Mouse (Mus musculus): ENCODE measurements around the gene Tmem135. TPM values are rescaled to one million over a fixed set of nuclear protein-coding genes. Genes with fewer than 3 reads are reported as not detected.

The Tmem135 gene
- polyA plus RNA-seq, 2 experiments: 12.4 to 18.6 TPM

DNA sequence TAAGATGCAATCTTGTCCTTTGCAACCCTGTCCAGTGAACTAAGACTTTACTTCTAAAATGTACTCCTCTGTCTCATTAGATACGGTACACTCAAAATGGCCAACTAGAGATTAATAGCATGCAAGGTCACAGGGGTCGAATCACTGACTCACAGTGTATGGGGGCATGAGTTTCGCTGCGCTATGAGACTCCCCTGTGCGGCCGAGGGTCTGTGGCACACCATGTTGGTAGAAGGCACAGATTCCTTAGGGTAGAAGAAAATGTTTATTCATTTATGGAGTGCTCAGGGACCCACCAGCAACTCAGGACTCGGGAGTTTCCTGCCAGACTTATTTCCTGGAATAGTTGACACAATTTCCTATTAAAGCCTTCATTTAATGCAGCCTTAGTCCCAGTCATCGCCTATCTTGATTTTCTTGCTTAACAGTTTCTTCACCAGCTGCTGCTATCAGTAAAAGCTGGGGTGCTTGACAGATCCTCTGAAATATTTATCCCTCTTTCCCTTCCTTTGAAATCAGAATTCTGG, 14.2 kb upstream of the Tmem135 start:
- no peaks in the 10 kb centered on the region for H3K36me3 ChIP-seq (ENCODE audit: control insufficient read depth, insufficient read depth, low read length)
- H3K4me2 ChIP-seq (replicated peaks; ENCODE audit: low read depth, low read length, severe bottlenecking): no peak overlapping the region
- no peak overlapping the region for H3K9ac ChIP-seq (ENCODE audit: low read depth, low read length, severe bottlenecking)
- WGBS: 58% methylated on average over 8 of the region's 8 CpGs
- DNase-seq (ENCODE audit: low spot score) (no peak), ATAC-seq (ENCODE audit: low FRiP score, low read depth) (0 out of 2 replicates have a peak, but pooled peaks have one; percentile 14)
- no peaks in the 10 kb centered on the region for H3K9me3 ChIP-seq (ENCODE audit: control insufficient read depth, low read length)
- H3K27me3 ChIP-seq (ENCODE audit: control insufficient read depth, insufficient read depth, low read length): no peaks in the 10 kb centered on the region
- no peak for TF ChIP-seq POLR2A (IDR thresholded peaks at IDR 0.05; ENCODE audit: borderline replicate concordance, extremely low read depth, insufficient read depth, insufficient read length)
- H3K4me3 ChIP-seq (replicated peaks; ENCODE audit: low read length): no peak overlapping the region
- H3K27ac ChIP-seq (replicated peaks; ENCODE audit: low read depth, low read length): no peak overlapping the region
- peaks cover 8% of the 10 kb centered on the region; the same call in 1 of the 2 replicates for H3K4me1 ChIP-seq (ENCODE audit: control insufficient read depth, insufficient read depth, low read length)

DNA sequence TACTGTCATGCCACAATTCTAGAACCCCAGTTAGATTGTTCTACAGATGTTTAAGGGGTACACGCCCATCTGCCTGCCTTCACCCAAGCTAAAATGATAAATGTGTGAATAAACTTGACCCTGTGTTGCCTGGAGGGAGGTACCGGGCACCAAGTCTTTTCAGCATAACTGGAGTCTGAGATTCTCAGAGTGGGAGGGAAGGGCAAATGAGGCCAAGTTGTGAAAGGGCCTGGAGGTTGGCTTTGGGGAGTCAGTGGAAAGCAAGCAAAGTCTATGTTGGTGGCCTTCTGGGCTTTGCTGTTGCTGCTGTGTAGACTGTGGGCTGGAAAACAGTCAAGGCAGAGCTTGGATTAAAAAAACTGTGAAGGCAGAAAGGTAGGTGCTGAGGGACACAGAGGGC, 13.7 kb upstream of the Tmem135 start:
- Histone ChIP-seq H3K27ac (replicated peaks; ENCODE audit: low read depth, low read length) (no peak overlapping the region), H3K9ac (ENCODE audit: low read depth, low read length, severe bottlenecking) (no peak overlapping the region), H3K4me1 (ENCODE audit: control insufficient read depth, insufficient read depth, low read length) (peaks cover 8% of the 10 kb centered on the region; the same call in 1 of the 2 replicates), H3K27me3 (ENCODE audit: control insufficient read depth, insufficient read depth, low read length) (no peaks in the 10 kb centered on the region), H3K9me3 (ENCODE audit: control insufficient read depth, low read length) (no peaks in the 10 kb centered on the region), H3K4me3 (replicated peaks; ENCODE audit: low read length) (no peak overlapping the region), H3K36me3 (ENCODE audit: control insufficient read depth, insufficient read depth, low read length) (peaks cover 1% of the 10 kb centered on the region; the same call in 1 of the 2 replicates), H3K4me2 (replicated peaks; ENCODE audit: low read depth, low read length, severe bottlenecking) (no peak overlapping the region)
- WGBS: 72% methylated on average over 2 of the region's 2 CpGs
- no peak for TF ChIP-seq POLR2A (IDR thresholded peaks at IDR 0.05; ENCODE audit: borderline replicate concordance, extremely low read depth, insufficient read depth, insufficient read length)
- DNase-seq (ENCODE audit: low spot score): no peak
- no peak for ATAC-seq (ENCODE audit: low FRiP score, low read depth)

DNA sequence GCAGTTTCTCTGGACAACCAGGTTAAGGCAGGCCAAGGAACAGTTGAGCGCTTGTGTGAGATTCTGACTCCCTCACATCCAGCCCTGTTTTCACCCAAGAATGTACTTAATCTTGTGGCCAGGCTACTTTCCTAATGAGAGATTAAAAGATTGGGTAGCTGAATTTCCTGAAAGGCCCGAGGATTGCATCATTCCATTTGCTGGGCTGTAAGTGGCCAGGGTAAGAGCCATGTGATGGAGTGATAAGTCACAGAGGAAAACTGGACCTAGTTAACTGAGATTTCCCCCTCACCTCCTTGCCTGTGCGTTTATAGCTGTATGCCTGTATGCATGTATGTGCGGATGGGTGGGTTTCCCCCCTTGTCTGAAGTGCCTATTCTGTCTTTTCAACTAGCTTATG, 12.0 kb upstream of the Tmem135 start:
- H3K4me2 ChIP-seq (replicated peaks; ENCODE audit: low read depth, low read length, severe bottlenecking): no peak overlapping the region
- no peak overlapping the region for H3K4me3 ChIP-seq (replicated peaks; ENCODE audit: low read length)
- ATAC-seq (ENCODE audit: low FRiP score, low read depth): no peak
- H3K9me3 ChIP-seq (ENCODE audit: control insufficient read depth, low read length): no peaks in the 10 kb centered on the region
- H3K36me3 ChIP-seq (ENCODE audit: control insufficient read depth, insufficient read depth, low read length): peaks cover 18% of the 10 kb centered on the region
- no peaks in the 10 kb centered on the region for H3K27me3 ChIP-seq (ENCODE audit: control insufficient read depth, insufficient read depth, low read length)
- TF ChIP-seq POLR2A (IDR thresholded peaks at IDR 0.05; ENCODE audit: borderline replicate concordance, extremely low read depth, insufficient read depth, insufficient read length): no peak
- 61% methylated on average over 4 of the region's 4 CpGs for WGBS
- H3K27ac ChIP-seq (replicated peaks; ENCODE audit: low read depth, low read length): no peak overlapping the region
- H3K4me1 ChIP-seq (ENCODE audit: control insufficient read depth, insufficient read depth, low read length): peaks cover 8% of the 10 kb centered on the region; the same call in 1 of the 2 replicates
- no peak overlapping the region for H3K9ac ChIP-seq (ENCODE audit: low read depth, low read length, severe bottlenecking)
- DNase-seq (ENCODE audit: low spot score): no peak

- no peaks in the 10 kb centered on the region for H3K27me3 ChIP-seq (ENCODE audit: control insufficient read depth, insufficient read depth, low read length)
- no peak for TF ChIP-seq POLR2A (IDR thresholded peaks at IDR 0.05; ENCODE audit: borderline replicate concordance, extremely low read depth, insufficient read depth, insufficient read length)
- H3K9ac ChIP-seq (ENCODE audit: low read depth, low read length, severe bottlenecking): no peak overlapping the region
- ATAC-seq (ENCODE audit: low FRiP score, low read depth) (no peak), DNase-seq (ENCODE audit: low spot score) (no peak)
- H3K4me2 ChIP-seq (replicated peaks; ENCODE audit: low read depth, low read length, severe bottlenecking): no peak overlapping the region
- no peaks in the 10 kb centered on the region for H3K9me3 ChIP-seq (ENCODE audit: control insufficient read depth, low read length)
- 87% methylated on average over 7 of the region's 7 CpGs for WGBS
- no peak overlapping the region for H3K4me3 ChIP-seq (replicated peaks; ENCODE audit: low read length)
- H3K4me1 ChIP-seq (ENCODE audit: control insufficient read depth, insufficient read depth, low read length): peaks cover 24% of the 10 kb centered on the region
- H3K36me3 ChIP-seq (ENCODE audit: control insufficient read depth, insufficient read depth, low read length): peaks cover 42% of the 10 kb centered on the region
- no peak overlapping the region for H3K27ac ChIP-seq (replicated peaks; ENCODE audit: low read depth, low read length)
Measured at GRCm38 (mm10) chr7:89412094-89412493, 8.1 kb upstream of the Tmem135 start.

GRCm38 (mm10) chr7:89411346-89411745, 7.3 kb upstream of the Tmem135 start:
- ATAC-seq (ENCODE audit: low FRiP score, low read depth): no peak
- DNase-seq (ENCODE audit: low spot score): no peak
- peaks cover 24% of the 10 kb centered on the region for H3K4me1 ChIP-seq (ENCODE audit: control insufficient read depth, insufficient read depth, low read length)
- H3K36me3 ChIP-seq (ENCODE audit: control insufficient read depth, insufficient read depth, low read length): peaks cover 46% of the 10 kb centered on the region
- H3K9ac ChIP-seq (ENCODE audit: low read depth, low read length, severe bottlenecking): no peak overlapping the region
- no peak overlapping the region for H3K4me3 ChIP-seq (replicated peaks; ENCODE audit: low read length)
- no peaks in the 10 kb centered on the region for H3K27me3 ChIP-seq (ENCODE audit: control insufficient read depth, insufficient read depth, low read length)
- WGBS: 89% methylated on average over 3 of the region's 3 CpGs
- no peak overlapping the region for H3K4me2 ChIP-seq (replicated peaks; ENCODE audit: low read depth, low read length, severe bottlenecking)
- H3K27ac ChIP-seq (replicated peaks; ENCODE audit: low read depth, low read length): no peak overlapping the region
- TF ChIP-seq POLR2A (IDR thresholded peaks at IDR 0.05; ENCODE audit: borderline replicate concordance, extremely low read depth, insufficient read depth, insufficient read length): no peak
- no peaks in the 10 kb centered on the region for H3K9me3 ChIP-seq (ENCODE audit: control insufficient read depth, low read length)
